Mouse (Mus musculus) ES-E14 (cell line): ENCODE measurements around the gene Smpd3. TPM values are rescaled to one million over a fixed set of nuclear protein-coding genes. Genes with fewer than 3 reads are reported as not detected.

Source experiments
- DNase-seq: peaks from one replicate; pipeline ENCODE4 v3.0.0-alpha.2; 2013; ENCODE audit warnings: low read depth, low spot score
- H3K27ac ChIP-seq: 2 replicates; pipeline ENCODE4 v1.5.1; 2012; ENCODE audit warnings: low read depth, mild to moderate bottlenecking, low read length, moderate library complexity, mixed read lengths; ENCODE audit not compliant: poor library complexity, insufficient read depth, severe bottlenecking
- H3K36me3 ChIP-seq: 2 replicates; pipeline ENCODE4 v1.6.1; 2012; ENCODE audit warnings: mild to moderate bottlenecking, low read length, moderate library complexity, mixed read lengths; ENCODE audit not compliant: control insufficient read depth, poor library complexity, insufficient read depth, severe bottlenecking
- H3K4me1 ChIP-seq, 2 experiments: fragments of 150-350 bp in 1 of 2; sonication (generic) in 1 of 2; 2 replicates each; pipeline ENCODE4 v1.6.1; 2012; ENCODE audit warnings: low read length in 2 of 2, mild to moderate bottlenecking in 1 of 2, mixed read lengths in 1 of 2; ENCODE audit not compliant: control insufficient read depth in 2 of 2, insufficient read depth in 2 of 2, poor library complexity in 1 of 2
- H3K4me3 ChIP-seq, 2 experiments: fragments of 150-350 bp in 1 of 2; sonication (generic) in 1 of 2; 2 replicates each; pipeline ENCODE4 v1.5.1; 2012; ENCODE audit warnings: low read length in 2 of 2, low read depth in 1 of 2, mild to moderate bottlenecking in 1 of 2, mixed read lengths in 1 of 2; ENCODE audit not compliant: insufficient read depth in 1 of 2, poor library complexity in 1 of 2, severe bottlenecking in 1 of 2
- H3K9ac ChIP-seq: 2 replicates; pipeline ENCODE4 v1.6.1; 2012; ENCODE audit warnings: low read depth, mild to moderate bottlenecking, low read length, mixed read lengths; ENCODE audit not compliant: poor library complexity, insufficient read depth, severe bottlenecking
- H3K9me3 ChIP-seq: fragments of 150-350 bp; sonication (generic); 2 replicates; pipeline ENCODE4 v1.6.1; 2012; ENCODE audit warnings: low read depth, mild to moderate bottlenecking, low read length; ENCODE audit not compliant: control insufficient read depth, insufficient read depth
- CHD2 ChIP-seq: IDR thresholded peaks from 2 replicates; pipeline ENCODE4 v1.6.1; 2014; ENCODE audit warnings: mild to moderate bottlenecking, low read depth, low read length, inconsistent platforms
- HCFC1 ChIP-seq: IDR thresholded peaks from 2 replicates; pipeline ENCODE4 v1.6.1; 2012; ENCODE audit warnings: low read length, inconsistent platforms, borderline replicate concordance; ENCODE audit not compliant: insufficient read depth
- MAFK ChIP-seq: IDR thresholded peaks from 2 replicates; pipeline ENCODE4 v1.6.1; 2014; ENCODE audit warnings: mild to moderate bottlenecking, low read depth, low read length, inconsistent platforms; ENCODE audit not compliant: insufficient read depth
- ZC3H11A ChIP-seq: IDR thresholded peaks from 2 replicates; pipeline ENCODE4 v1.6.1; 2012; ENCODE audit warnings: low read depth, mild to moderate bottlenecking, inconsistent platforms, low read length, borderline replicate concordance
- ZNF384 ChIP-seq: IDR thresholded peaks from 2 replicates; pipeline ENCODE4 v1.6.1; 2012; ENCODE audit warnings: low read depth, low read length, inconsistent platforms
- in situ Hi-C, 2 experiments: fragments of 600-800 bp; cut with MboI; formaldehyde crosslinking; loops; one replicate each; pipeline ENCODE4 v1.15.1; 2025; ENCODE audit warnings: low sequenced_read_pairs in 2 of 2, inconsistent platforms in 1 of 2; ENCODE audit not compliant: unreplicated experiment in 2 of 2
- total RNA-seq: library from RNA; depleted of rRNA; stranded (reverse); fragments of 300-350 nt; gene quantifications from 2 replicates; pipeline ENCODE4 v1.2.3, GENCODE M21; 2012

Smpd3 gene
- total RNA-seq, 1 experiment = 0.94 TPM

- in situ Hi-C loops = no loop called here
- H3K9ac ChIP-seq = no peak overlapping the region
- H3K36me3 ChIP-seq = no peaks in the 10 kb centered on the region
- no peak for DNase-seq
- TF ChIP-seq HCFC1 = no peak
- TF ChIP-seq MAFK = no peak
- TF ChIP-seq CHD2 = no peak
- TF ChIP-seq ZNF384 = no peak
- TF ChIP-seq ZC3H11A = no peak
- no peaks in the 10 kb centered on the region for H3K4me1 ChIP-seq
- H3K9me3 ChIP-seq = no peaks in the 10 kb centered on the region
- H3K27ac ChIP-seq = no peak overlapping the region
- H3K4me3 ChIP-seq = no peak overlapping the region
Observed at GRCm38 (mm10) chr8:106363321-106363720, 25.5 kb upstream of the Smpd3 start.

GRCm38 (mm10) chr8:106359650-106360338, 22.0 kb upstream of the Smpd3 start:
- H3K27ac ChIP-seq = no peak overlapping the region
- no peak overlapping the region for H3K9ac ChIP-seq
- H3K9me3 ChIP-seq = no peaks in the 10 kb centered on the region
- TF ChIP-seq MAFK (no peak), ZNF384 (peak; percentile 33; the same call in 1 of the 2 replicates)
- H3K4me3 ChIP-seq = no peak overlapping the region
- no peaks in the 10 kb centered on the region for H3K36me3 ChIP-seq
- no peak for DNase-seq
- H3K4me1 ChIP-seq = no peaks in the 10 kb centered on the region
- in situ Hi-C loops = no loop called here

GRCm38 (mm10) chr8:106351135-106351534, 13.3 kb upstream of the Smpd3 start:
- in situ Hi-C loops = no loop called here
- Histone ChIP-seq H3K27ac (no peak overlapping the region), H3K9ac (no peak overlapping the region), H3K9me3 (no peaks in the 10 kb centered on the region), H3K36me3 (no peaks in the 10 kb centered on the region), H3K4me1 (no peaks in the 10 kb centered on the region), H3K4me3 (no peak overlapping the region)
- TF ChIP-seq ZC3H11A (no peak), MAFK (no peak), HCFC1 (no peak), CHD2 (no peak), ZNF384 (no peak)
- no peak for DNase-seq

DNA sequence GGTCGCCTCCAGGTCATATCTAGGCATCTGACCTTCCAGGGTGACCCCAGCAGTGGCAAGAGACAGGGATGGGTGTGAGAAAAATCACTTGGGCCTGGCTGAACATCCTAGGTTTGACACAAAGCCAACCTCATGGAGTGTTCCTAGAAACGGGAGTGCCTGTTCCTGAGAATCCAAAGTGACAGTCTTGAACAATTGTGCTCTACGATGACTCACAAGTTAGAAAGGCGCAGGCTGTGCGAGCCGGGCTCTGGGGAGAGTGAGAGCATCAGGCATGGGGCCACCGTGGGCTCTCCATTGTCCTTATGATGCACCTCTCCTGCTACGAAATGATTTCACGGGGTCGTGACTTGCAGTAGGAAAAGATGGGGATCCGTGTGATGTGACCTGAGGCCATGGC, 11.6 kb upstream of the Smpd3 start:
- Histone ChIP-seq H3K4me3 (no peak overlapping the region), H3K27ac (no peak overlapping the region), H3K9ac (no peak overlapping the region), H3K9me3 (no peaks in the 10 kb centered on the region), H3K4me1 (no peaks in the 10 kb centered on the region), H3K36me3 (no peaks in the 10 kb centered on the region)
- no peak for TF ChIP-seq HCFC1
- TF ChIP-seq ZNF384 = no peak
- TF ChIP-seq MAFK = no peak
- no peak for TF ChIP-seq CHD2
- no peak for TF ChIP-seq ZC3H11A
- no peak for DNase-seq
- in situ Hi-C loops = no loop called here

DNA sequence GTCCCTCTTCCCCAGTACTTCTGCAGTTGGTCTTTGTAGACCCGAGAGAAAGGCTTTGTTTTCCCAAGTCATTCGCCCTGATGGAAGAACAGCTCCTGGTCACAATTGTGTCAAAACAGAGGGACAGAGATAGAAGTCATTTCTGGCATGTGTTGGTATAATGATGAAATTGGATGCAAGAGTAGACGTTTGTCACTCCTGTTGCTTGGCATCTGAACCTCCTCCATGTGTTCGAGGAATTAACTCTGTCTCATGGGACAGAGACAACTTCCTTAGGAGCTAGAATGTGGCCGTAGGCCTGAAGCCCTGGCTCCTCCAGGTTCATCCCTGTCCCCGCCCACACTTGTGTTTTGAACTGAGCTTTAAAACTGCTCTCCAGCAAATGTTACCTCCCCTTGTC, 8.3 kb upstream of the Smpd3 start:
- no peak for DNase-seq
- no peak overlapping the region for H3K9ac ChIP-seq

More for the DNA sequence above, 8.3 kb upstream of the Smpd3 start:
- in situ Hi-C loops = no loop called here
- no peaks in the 10 kb centered on the region for H3K9me3 ChIP-seq
- no peak overlapping the region for H3K27ac ChIP-seq
- H3K4me3 ChIP-seq = no peak overlapping the region
- no peaks in the 10 kb centered on the region for H3K36me3 ChIP-seq
- H3K4me1 ChIP-seq = no peaks in the 10 kb centered on the region
- TF ChIP-seq MAFK (no peak), HCFC1 (no peak), CHD2 (no peak), ZC3H11A (no peak), ZNF384 (no peak)
